Mouse (Mus musculus): ENCODE data around the gene Ntrk3.

The Ntrk3 gene

DNA sequence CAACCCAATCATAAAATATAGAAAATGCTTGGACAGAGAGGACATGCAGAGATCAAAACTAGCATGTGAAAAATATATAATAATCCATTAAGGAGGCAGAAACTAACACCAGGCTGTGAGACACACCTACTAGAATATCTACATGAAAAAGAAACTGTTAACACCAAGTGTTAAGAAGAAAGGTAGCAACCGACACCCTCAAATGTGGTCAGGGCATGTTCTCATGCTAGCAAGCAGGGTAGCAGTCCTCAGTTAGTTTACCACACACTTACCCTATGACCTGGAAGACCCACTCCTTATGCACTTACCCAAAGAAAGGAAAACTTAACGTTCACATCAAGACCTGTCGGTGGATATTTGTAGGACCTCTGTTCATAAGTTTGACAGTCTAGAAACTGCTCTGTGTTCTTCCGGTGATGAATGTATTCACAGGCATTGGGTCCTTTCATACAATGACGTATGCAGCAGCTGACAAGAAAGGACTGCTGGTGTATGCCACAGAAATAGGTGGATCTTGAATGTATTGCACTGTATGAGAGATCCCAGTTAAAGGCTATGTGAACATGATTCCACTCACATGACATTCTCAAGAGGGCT, at the start of gene Ntrk3:
Ntrk3 (minus strand) TSS at position 399 of the 597 bp plus-strand sequence.
- DNase-seq = no peak

DNA sequence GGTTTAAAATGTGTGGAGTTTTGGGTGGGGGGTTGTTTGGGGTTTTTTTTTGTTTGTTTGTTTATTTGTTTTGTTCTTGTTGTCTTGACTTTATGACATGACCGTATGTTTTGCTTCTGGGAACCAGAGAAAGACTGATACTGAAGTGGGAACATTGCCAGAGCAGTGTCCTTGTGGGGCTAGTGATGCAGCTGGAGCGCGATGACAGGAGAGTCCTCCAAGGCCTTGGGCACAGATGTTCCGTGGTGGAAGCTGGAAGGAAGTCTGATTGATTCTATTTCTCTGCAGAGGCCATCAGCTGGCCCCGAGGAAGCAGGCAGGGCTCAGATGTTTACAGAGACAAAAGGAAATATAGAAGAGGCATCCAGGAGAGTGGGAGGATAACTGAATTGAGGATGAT, 48.1 kb upstream of the Ntrk3 start:
- no peak for DNase-seq

DNA sequence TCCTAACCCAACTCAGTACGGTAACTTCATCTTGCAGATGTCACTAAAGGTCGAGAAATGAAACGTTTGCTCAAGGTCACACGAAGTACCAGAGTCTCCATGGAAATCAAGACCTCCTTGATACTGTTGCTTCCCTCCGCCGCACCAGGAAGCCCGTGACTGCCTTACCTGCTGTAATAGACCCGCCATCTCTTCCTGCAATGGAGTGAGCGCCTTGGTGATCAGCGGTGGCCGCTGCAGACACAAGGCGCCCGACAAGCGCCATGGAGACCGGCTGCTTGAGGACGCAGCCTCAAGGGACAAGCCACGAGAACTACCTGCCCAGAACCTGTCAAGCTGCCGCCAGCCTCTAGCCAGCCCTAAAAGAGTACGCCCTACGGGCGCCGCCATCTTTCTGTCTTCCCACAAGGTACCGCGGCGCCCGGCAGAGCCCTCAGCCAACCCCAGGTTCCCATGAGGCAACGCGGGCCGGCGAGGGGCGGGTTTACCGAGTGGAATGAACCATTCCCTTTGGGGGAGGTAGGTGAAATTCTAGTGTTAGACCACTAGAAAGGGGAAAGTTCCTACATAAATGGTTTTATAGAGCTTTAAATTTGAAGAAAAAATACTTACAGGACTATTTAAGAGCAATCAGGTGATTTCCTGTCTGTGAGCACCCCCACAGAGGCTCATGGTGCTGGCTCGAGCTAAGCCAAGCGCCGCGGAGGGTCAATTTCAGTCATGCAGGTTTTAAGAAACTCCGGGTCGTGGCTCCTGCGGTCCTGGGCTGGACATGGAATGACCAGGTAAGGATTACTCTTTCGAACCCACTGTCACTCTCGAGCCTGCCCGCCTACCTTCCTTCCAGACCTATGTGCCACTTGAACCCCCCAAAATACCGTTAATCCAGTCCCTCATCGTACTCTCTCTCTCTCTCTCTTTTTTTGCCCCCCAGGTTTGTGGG, 45.1 kb upstream of the Ntrk3 start, which contains the start of the genes Mrps11 and Mrpl46:
Mrps11 (plus strand) TSS at position 481 of the 943 bp plus-strand sequence.
Mrpl46 (minus strand) TSS at position 893 of the 943 bp plus-strand sequence.
- peak; percentile 90 to 93 for DNase-seq

DNA sequence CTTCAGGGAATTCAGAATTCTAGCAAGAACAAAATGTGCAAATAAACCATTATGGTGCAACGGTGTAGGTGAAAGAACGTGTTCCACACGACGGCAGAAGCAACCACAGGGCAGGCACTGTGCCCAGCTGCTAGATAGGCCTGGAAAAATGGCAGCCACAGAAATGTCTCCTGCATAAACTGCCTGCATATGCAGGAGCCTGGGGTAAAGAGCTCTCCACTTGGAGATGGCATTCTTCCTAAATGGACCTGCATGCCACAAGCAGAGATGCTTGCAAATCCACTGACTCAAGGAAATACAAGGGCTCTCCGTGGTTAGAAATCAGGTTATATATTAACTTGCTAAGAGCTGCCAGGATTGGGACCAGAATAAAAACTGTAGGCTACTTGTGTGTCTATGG, 40.9 kb upstream of the Ntrk3 start:
- DNase-seq = no peak

DNA sequence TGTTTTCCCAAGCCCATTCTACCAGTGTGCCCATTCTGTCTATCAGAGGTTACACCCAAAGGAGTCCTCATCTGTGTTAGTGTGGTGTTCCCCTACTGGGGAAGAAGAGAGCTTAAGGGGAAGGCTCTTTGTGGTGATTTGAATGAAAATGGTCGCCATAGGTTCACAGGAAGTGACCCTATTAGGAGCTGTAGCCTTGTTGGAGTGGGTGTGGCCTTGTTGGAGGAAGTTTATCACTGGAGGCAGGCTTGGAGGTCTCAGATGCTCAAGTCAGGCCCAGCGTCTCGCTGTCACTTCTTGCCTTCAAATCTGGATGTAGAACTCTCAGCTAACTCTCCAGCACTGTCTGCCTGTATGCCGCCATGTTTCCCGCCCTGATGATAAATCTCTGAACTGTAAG, 33.1 kb upstream of the Ntrk3 start:
- DNase-seq = no peak

DNA sequence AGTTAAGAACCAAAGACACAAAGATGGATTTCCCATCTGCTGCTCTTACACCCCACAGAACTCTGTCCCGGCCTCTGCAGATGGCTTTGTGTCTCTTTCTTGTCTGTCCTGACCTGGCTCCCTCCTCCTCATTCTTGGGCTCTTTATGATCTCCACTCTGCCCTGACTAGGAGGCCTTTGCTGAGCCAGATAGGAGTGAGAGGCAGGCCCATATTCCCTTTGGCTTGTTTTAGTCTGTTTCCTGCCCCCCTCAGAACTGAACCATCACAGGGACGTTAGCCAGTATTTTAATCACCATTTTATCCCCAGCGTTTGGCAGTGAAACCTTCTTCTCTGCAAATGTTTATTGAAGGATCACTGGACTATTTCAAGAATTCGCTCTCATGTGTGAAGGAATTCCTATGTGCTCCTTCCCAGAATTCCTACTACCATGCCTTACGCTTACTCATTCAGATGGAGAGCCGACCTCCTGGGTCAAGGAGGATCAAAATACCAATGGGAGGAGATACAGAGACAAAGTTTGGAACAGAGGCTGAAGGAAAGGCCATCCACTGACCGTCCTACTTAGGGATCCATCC, 31.4 kb upstream of the Ntrk3 start:
- no peak for DNase-seq

DNA sequence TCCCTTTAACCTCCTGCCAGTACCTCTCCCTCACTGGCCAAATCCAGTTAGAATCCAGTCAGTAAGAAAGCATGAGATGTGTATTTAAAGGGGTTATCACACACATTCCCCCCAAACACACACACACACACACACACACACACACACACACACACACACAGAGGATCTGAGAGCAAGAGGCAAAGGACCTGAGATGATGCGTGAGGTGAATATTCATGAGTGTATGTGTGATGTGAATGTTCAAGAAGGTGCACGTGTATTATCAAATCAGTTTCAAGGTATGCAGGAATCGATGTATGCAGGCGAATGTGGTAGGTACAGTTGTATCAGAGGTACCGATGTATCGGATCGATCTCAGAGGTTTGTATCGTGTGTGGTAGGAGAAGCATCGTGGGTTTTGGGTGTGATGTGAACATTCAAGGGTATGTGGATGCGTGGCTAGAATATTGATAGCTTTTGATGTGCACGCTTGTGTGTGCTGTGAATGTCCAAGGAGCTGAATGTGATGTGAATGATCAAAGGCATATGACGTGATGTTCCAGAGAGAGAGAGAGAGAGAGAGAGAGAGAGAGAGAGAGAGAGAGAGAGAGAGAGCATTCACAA, 30.2 kb upstream of the Ntrk3 start:
- DNase-seq = no peak

DNA sequence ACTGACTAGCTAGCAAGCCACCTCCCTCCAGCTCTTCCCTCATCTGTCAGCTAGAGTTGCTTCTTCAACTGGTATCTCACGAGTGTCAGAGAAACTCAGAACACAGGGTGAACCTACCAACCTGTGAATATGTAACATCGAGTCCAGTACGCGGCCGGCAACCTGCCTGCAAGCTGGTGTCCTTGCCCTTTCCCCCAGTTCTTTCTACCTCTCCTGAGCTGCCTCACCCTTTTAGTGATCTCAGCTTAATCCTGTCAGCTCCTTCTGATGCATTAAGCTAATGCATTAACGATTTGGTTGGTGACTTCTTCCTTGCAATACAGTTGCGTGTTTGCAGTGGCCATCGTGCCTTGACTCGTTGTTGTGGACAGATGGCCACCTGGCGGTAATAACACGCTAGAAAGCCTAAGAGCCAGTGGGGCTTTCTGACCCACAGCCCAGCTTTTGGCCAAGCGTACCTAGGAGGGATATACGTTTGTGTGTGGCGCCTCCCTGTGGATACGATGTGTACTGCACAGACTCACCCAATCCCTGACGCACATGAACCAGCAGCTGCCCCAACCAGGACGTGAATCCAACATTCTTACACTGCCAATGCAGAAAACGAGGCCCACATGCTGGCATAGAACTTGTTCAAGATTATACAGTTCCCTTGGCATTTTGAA, 28.3 kb upstream of the Ntrk3 start:
- peak; percentile 97 to 99 for DNase-seq

DNA sequence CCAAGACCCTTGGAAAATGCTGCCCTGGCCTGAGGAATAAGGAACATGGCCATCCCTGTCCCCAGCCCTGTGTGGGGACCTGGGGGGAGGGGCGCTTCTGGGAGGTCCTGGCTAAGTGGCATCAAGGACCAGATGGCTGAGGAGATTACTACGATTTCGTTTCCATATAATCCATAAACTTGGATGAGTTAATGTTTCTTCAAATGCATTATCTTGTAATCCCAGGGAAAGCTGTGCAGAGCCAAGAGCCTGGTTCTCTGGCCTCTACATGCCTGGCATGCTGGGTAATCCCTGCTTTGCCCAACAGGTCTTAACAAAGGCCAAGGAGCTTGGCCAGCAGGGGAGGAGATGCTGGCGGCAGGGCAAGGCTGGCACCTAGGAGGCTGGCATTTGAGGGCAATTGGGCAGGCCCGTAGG, 27.4 kb upstream of the Ntrk3 start:
- peak; percentile 75 to 85 for DNase-seq

DNA sequence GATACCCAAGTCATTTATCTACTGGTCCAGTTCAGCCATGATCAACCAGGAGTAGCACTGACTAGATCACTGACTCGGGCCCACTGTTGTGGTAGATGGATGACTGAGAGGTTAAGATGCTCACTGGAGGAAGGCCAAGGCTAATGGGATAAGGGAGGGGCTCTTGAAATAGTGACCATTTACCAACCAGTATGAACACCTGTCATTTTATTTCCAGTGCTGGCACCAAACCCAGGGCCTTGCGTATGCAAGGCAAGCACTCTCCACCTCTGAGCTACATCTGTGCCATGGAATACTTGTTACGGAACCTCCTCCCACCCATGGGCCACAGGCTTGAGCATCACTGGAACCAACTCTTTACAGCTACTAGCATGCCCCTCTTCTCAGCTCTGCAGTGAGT, 26.0 kb upstream of the Ntrk3 start:
- DNase-seq = peak; percentile 33 to 37

DNA sequence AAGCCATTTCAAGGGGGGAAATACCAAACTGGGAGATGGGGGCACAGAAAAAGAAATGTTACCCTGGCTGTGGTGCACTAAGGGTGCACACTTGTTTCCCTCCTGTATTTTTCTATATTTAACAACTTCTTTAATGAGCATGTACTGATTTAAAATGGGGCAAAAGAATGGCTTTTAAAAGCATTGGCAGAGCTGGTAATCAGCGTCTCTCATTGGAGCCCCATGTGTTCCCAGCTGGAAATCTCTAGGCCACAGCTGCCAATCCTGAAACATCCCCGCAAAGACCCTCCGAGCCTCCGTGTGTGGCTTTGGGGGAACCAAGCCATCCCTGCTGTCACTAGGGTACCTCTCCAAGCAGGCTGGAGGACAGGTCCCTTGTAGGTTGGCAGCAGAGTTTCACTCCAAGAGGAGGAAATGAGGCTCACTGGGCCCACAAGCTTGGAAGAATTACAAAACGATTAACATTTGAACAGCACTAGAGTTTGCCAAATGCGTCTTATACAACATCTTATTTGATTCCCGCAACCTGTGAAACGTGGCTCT, 16.7 kb upstream of the Ntrk3 start:
- no peak for DNase-seq

DNA sequence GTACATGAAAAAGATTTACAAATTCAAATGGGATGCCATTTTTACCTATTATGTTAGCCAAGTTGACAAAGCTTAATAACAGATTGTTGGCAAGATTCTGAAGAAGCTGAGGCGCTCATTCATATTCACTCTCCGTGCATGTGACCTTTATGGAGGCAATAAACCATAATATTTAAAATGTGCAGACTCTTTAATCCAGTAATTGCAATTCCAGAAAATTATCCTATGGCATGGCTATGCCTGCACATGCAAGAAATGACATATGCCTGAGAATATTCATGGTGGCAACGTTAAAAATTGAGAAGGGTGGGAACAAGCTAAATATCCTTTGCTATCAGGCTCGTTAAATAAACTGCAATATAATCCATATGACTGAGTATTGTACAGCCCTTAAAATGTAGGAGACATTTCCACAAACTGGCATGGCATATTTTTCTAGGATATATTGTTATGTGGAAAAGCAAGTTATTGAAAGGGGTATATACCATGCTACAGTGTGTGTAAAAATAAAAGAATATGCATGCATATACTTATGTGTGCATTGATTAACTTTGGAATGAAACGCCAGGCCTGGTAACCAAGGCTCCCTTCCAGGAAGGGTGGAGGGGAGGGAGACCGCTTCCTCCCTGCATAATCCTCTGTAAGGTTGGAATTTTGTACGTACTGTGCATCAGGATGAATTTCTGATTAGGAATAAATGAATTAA, 16.1 kb upstream of the Ntrk3 start:
- DNase-seq = no peak

DNA sequence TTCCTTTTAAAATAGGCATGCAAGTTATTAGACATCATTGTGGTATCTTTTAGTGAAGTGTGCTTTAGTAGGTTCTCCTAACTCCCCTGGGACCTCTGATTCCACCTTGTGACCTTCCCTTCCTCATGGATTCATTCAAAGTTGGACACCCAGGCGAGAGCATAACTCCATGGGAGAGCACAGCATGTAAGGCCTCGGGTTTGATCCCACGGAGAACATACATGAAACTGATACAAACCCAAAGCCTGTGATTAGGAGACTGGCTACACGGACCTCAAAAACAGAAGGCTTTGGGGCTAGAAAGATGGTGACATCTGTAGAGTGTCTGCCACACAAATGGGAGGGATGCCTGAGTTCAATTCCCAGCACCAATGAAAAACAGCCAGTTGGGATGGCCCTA, 15.1 kb upstream of the Ntrk3 start:
- no peak for DNase-seq

DNA sequence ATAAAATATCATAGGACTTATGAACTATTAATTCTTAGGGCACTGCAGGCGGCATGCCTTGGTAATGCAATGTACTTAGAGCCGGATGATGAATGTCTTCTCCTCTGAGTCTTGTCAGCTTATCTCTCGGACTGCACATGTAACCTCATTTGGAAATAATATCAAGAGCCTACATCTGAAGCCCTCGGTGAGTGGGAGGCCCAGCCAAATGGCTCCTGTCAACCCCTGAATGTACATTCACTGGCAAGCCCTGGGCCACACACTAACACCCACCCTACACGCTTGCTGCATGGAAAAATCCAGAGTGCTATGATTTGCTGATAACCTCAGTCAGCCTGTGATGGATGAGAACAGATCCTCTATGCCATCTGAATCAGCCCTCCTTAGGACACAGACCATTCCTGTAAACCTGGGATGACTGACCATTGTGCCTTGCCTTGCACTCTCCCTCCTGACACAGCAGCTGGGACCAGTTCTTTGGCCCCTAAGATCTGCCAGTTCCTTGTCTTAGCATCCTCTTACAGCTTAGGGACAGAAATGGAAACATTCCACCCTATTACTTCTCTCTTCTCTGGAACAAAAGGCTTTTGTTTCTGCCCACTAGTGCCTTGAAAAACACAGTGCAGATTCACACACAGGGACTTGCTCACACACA, 6.0 kb upstream of the Ntrk3 start:
- DNase-seq = no peak

DNA sequence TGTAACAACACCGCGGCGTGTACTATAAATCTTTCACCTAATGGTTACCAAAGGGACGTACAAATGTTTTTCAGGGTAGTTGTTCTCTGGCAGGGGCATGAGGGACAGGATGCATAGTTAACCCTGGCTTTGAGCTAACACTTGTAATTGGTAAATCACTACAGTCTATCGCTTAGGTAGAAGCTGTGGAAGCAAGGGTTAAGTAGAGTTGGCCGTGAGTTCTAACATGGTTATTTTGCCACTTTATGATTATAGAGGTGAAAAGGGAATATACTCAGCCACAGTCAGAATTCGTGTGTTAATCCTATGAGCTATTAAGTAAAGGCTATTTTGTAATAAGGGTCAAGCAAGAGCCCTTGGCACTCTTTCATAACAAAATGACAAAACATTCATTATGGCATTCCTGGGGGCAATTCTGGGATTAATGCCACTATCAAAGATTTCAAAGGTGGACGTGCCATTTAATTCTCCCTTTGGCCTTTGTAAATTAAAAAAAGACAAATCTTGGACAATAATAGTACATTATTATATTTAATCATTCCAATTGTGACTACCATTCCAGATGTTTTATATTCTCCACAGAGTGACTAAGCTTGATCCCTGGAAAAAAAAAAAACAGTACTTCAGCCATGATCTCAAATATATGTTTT, 1.7 kb upstream of the Ntrk3 start:
- DNase-seq = no peak

DNA sequence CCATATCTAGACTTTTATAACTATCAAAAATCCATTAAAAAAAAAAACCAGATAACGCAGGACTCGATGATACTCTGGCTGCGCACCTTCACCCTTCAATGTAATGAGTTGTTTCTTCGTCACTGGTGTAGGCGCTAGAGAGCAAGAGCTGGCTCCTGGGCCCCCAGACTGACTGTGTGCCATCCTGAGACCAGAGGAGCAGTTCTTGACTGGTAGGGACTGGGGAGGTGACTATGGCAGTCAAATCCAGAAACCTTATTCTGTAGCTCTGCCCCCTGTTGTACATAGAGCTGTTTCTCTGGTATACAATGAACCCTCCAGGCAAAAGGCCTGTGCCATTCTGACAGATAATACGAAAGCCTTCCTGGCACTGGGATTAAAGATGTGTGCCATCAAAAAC, 616 bp downstream of the Ntrk3 start:
- DNase-seq = no peak

DNA sequence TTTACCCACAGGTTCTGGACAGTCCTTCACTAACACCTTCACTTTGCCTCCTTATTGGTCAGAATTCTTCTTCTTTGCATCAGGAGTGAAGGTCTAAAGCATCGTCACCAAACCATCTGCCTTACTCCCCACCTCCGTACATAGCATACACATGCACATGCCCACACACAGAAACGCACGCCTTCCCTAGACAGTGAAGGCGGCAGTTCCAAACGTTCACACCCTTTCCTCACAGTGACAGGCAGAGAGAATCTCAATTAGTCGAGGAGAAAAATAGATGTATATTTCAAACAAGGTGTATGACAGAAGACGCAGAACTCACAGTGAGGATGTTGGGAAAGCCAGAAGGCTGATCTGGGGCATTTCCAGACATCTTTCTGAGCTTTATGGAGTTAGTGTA, 6.4 kb downstream of the Ntrk3 start:
- no peak for DNase-seq

DNA sequence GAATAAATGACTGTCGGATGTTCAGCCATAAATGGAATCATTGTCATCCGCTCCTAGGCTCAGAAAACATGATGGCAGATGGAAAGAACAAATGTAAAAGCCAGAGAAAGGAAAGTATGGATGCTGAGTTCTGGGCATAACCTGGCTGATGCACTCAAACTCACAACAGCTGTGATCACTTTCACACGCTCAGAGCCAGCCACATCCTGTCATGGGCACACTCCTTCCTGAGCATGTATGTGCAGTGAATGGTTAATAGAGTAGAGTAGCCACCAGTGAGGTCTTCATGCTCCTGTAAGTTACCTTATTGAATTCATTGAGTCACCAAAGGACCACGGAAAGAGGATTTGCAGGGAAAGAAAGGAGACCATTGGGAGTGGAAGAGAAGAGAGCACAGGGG, 13.2 kb downstream of the Ntrk3 start:
- no peak for DNase-seq

DNA sequence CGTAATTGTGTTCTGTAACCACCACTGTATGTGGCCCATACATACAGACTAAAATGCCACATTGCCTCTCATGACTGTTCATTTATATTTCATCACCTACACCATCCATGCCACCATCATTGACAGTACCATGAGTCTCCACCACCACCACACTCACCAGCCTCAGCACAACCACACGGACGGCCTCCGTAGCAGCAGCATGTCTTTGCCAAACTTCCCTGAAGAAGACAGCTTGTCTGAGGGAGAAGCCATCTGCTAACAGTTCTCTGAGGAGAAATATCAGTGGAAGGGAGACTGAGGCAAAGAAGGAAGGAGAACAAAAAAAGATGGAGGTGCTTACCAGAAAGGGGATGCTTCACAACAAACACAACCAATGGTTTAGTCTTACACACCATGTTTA, 15.8 kb downstream of the Ntrk3 start:
- DNase-seq = peak in 1 of 2 experiments; percentile 12

DNA sequence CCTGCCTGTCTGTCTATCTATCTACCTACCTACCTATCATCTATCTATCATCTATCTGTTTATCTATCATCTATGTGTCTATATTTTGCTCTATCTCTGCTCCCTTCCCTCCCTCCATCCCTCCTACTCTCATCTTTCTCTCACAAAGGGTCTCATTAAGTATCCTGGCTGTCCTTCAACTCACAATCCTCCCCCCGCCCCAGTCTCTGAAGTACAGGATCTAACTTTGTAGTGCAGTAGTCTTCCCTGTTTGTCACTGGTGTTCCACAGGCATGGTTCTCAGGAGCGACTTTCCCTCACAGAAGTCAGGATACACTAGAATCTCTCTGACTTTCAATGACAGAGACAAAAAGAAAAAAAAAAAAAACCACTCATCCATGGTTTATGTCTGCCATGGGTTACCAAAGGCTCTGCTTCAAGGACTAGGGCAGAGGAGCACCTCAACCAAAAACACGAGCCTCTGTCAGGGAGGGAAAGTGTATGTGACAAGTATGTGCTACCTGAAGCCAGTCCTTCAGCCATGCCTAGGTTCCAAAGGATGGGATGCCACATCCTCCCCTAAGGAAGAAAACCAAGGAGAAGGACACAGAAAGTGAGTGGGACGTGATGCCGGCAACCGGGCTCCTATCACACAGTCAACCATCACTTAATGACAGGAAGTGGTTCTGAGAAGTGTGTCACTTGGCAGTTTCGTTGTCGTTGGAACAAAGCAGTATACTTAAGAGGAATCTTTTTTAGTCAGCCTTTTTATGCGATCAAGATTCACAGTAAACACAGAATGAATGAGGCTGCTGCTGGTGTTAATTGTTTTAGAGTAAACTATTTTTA, 16.6 kb downstream of the Ntrk3 start:
- no peak for DNase-seq

All from cerebellum, postnatal 14 days (tissue).